Mouse (Mus musculus): ENCODE data around the gene Ckap5.

GRCm38 (mm10) chr2:91659657-91660056, 133.1 kb downstream of the Ckap5 start:
- TF ChIP-seq POLR2A (IDR thresholded peaks at IDR 0.05; ENCODE audit: low read depth, low read length) = no peak
- TF ChIP-seq CTCF (IDR thresholded peaks at IDR 0.05; ENCODE audit: extremely low read depth, insufficient read depth, insufficient read length, insufficient replicate concordance) = no peak

Measured in spleen, adult 2 months (tissue).